Mouse (Mus musculus): ENCODE results near the gene Uckl1. TPM values are rescaled to one million over a fixed set of nuclear protein-coding genes. Genes with fewer than 3 reads are reported as not detected.

Gene Uckl1
- polyA plus RNA-seq, 1 experiment from 2014 or later, result 76.0 TPM

DNA sequence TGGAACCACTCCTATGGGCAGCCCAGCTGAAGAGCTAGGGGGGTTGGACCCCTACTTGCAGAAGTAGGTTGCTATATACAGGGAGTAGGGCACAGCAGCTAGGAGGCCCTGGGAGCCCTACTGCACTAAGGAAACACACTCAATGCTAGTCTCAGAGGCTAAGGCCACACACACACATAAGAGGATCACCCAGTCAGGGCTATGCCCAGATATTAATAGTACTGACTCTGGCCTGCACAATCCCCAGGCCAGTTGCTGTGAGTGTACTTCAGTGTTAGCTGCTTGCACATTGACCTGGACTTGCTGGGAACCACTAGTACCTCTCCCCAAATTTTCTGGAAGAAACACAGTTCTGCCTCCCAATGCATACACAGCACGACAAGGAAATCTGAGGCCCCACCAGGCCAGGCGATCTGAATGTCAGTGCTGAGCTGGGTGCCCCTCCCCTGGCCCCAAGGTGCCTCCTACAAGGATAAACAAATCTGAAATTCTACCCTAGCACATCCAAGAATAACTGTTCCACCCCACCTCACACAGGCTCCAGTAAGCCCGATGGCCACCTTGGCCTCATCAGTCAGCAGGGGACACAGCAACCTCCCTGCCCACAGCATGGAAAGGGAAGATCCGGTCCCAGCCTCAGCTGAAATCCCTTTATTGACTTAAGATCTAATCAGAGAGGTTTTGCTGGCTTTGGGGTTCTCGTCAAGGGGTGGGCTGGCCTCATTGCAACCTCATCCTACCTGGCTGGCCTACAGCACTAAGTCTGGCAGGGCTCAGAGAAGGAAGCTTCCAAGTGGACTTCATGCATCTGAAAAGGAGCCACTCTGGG is 5.7 kb downstream of the Uckl1 start:
- Histone ChIP-seq H3K27ac (ENCODE audit: low read length) (no peak overlapping the region), H3K4me1 (ENCODE audit: control insufficient read depth, insufficient read depth, low read length) (peaks cover 14% of the 10 kb centered on the region), H3K4me3 (ENCODE audit: low read depth, low read length) (no peak overlapping the region), H3K4me2 (ENCODE audit: low read length) (no peak overlapping the region), H3K9me3 (replicated peaks; ENCODE audit: control insufficient read depth, low read length, poor library complexity, severe bottlenecking) (no peaks in the 10 kb centered on the region), H3K27me3 (ENCODE audit: control insufficient read depth, insufficient read depth, low read depth, low read length) (no peaks in the 10 kb centered on the region), H3K36me3 (ENCODE audit: control insufficient read depth, insufficient read depth, low read length) (peaks cover 6% of the 10 kb centered on the region), H3K9ac (ENCODE audit: low read depth, low read length) (no peak overlapping the region)
- 74% methylated on average over 5 of the region's 5 CpGs for WGBS
- no peak for ATAC-seq

GRCm38 (mm10) chr2:181577981-181578581 is 6.6 kb downstream of the Uckl1 start:
- H3K4me2 ChIP-seq (ENCODE audit: low read length), result no peak overlapping the region
- no peak overlapping the region for H3K4me3 ChIP-seq (ENCODE audit: low read depth, low read length)
- H3K9me3 ChIP-seq (replicated peaks; ENCODE audit: control insufficient read depth, low read length, poor library complexity, severe bottlenecking), result no peaks in the 10 kb centered on the region
- H3K9ac ChIP-seq (ENCODE audit: low read depth, low read length), result 0 out of 2 replicates have a peak overlapping the region, but pooled peaks have one; percentile 4
- H3K4me1 ChIP-seq (ENCODE audit: control insufficient read depth, insufficient read depth, low read length), result peaks cover 14% of the 10 kb centered on the region
- 84% methylated on average over 7 of the region's 7 CpGs for WGBS
- ATAC-seq, result no peak
- no peak overlapping the region for H3K27ac ChIP-seq (ENCODE audit: low read length)
- H3K27me3 ChIP-seq (ENCODE audit: control insufficient read depth, insufficient read depth, low read depth, low read length), result no peaks in the 10 kb centered on the region
- H3K36me3 ChIP-seq (ENCODE audit: control insufficient read depth, insufficient read depth, low read length), result peaks cover 2% of the 10 kb centered on the region; the same call in 1 of the 2 replicates

- Histone ChIP-seq H3K9me3 (replicated peaks; ENCODE audit: control insufficient read depth, low read length, poor library complexity, severe bottlenecking) (no peaks in the 10 kb centered on the region), H3K36me3 (ENCODE audit: control insufficient read depth, insufficient read depth, low read length) (peaks cover 5% of the 10 kb centered on the region), H3K4me2 (ENCODE audit: low read length) (no peak overlapping the region), H3K4me1 (ENCODE audit: control insufficient read depth, insufficient read depth, low read length) (peaks cover 12% of the 10 kb centered on the region), H3K27me3 (ENCODE audit: control insufficient read depth, insufficient read depth, low read depth, low read length) (no peaks in the 10 kb centered on the region), H3K9ac (ENCODE audit: low read depth, low read length) (no peak overlapping the region), H3K27ac (ENCODE audit: low read length) (no peak overlapping the region), H3K4me3 (ENCODE audit: low read depth, low read length) (no peak overlapping the region)
- WGBS, result 74% methylated on average over 2 of the region's 2 CpGs
- ATAC-seq, result no peak
These were observed 7.6 kb downstream of the Uckl1 start for GRCm38 (mm10) chr2:181577126-181577525.

- no peak overlapping the region for H3K4me2 ChIP-seq (ENCODE audit: low read length)
- ATAC-seq, result no peak
- H3K36me3 ChIP-seq (ENCODE audit: control insufficient read depth, insufficient read depth, low read length), result peaks cover 6% of the 10 kb centered on the region
- WGBS, result 92% methylated on average over 2 of the region's 2 CpGs
- H3K4me3 ChIP-seq (ENCODE audit: low read depth, low read length), result no peak overlapping the region
- H3K9ac ChIP-seq (ENCODE audit: low read depth, low read length), result no peak overlapping the region
- no peaks in the 10 kb centered on the region for H3K9me3 ChIP-seq (replicated peaks; ENCODE audit: control insufficient read depth, low read length, poor library complexity, severe bottlenecking)
- H3K27ac ChIP-seq (ENCODE audit: low read length), result no peak overlapping the region
- peaks cover 10% of the 10 kb centered on the region for H3K4me1 ChIP-seq (ENCODE audit: control insufficient read depth, insufficient read depth, low read length)
- no peaks in the 10 kb centered on the region for H3K27me3 ChIP-seq (ENCODE audit: control insufficient read depth, insufficient read depth, low read depth, low read length)
These were observed 8.1 kb downstream of the Uckl1 start for GRCm38 (mm10) chr2:181576613-181577012.

- no peak for ATAC-seq
- Histone ChIP-seq H3K27me3 (ENCODE audit: control insufficient read depth, insufficient read depth, low read depth, low read length) (no peaks in the 10 kb centered on the region), H3K36me3 (ENCODE audit: control insufficient read depth, insufficient read depth, low read length) (peaks cover 6% of the 10 kb centered on the region), H3K9ac (ENCODE audit: low read depth, low read length) (no peak overlapping the region), H3K9me3 (replicated peaks; ENCODE audit: control insufficient read depth, low read length, poor library complexity, severe bottlenecking) (no peaks in the 10 kb centered on the region), H3K4me3 (ENCODE audit: low read depth, low read length) (no peak overlapping the region), H3K4me2 (ENCODE audit: low read length) (no peak overlapping the region), H3K4me1 (ENCODE audit: control insufficient read depth, insufficient read depth, low read length) (peaks cover under 1% of the 10 kb centered on the region), H3K27ac (ENCODE audit: low read length) (no peak overlapping the region)
- WGBS, result 94% methylated on average over 7 of the region's 7 CpGs
These were observed 9.7 kb downstream of the Uckl1 start for GRCm38 (mm10) chr2:181574921-181575545.

GRCm38 (mm10) chr2:181573961-181574360 is 10.7 kb downstream of the Uckl1 start:
- Histone ChIP-seq H3K4me1 (ENCODE audit: control insufficient read depth, insufficient read depth, low read length) (no peaks in the 10 kb centered on the region), H3K9ac (ENCODE audit: low read depth, low read length) (no peak overlapping the region), H3K4me2 (ENCODE audit: low read length) (no peak overlapping the region), H3K27ac (ENCODE audit: low read length) (no peak overlapping the region), H3K9me3 (replicated peaks; ENCODE audit: control insufficient read depth, low read length, poor library complexity, severe bottlenecking) (no peaks in the 10 kb centered on the region), H3K27me3 (ENCODE audit: control insufficient read depth, insufficient read depth, low read depth, low read length) (no peaks in the 10 kb centered on the region), H3K36me3 (ENCODE audit: control insufficient read depth, insufficient read depth, low read length) (peaks cover 6% of the 10 kb centered on the region), H3K4me3 (ENCODE audit: low read depth, low read length) (no peak overlapping the region)
- 93% methylated on average over 9 of the region's 9 CpGs for WGBS
- ATAC-seq, result no peak

GRCm38 (mm10) chr2:181572921-181573920 is 11.5 kb downstream of the Uckl1 start:
- H3K4me3 ChIP-seq (ENCODE audit: low read depth, low read length), result no peak overlapping the region
- H3K9me3 ChIP-seq (replicated peaks; ENCODE audit: control insufficient read depth, low read length, poor library complexity, severe bottlenecking), result no peaks in the 10 kb centered on the region
- WGBS, result 94% methylated on average over 15 of the region's 15 CpGs
- no peak for ATAC-seq
- H3K27ac ChIP-seq (ENCODE audit: low read length), result no peak overlapping the region
- no peaks in the 10 kb centered on the region for H3K27me3 ChIP-seq (ENCODE audit: control insufficient read depth, insufficient read depth, low read depth, low read length)
- H3K4me1 ChIP-seq (ENCODE audit: control insufficient read depth, insufficient read depth, low read length), result no peaks in the 10 kb centered on the region
- H3K4me2 ChIP-seq (ENCODE audit: low read length), result no peak overlapping the region
- H3K9ac ChIP-seq (ENCODE audit: low read depth, low read length), result no peak overlapping the region
- peaks cover 6% of the 10 kb centered on the region for H3K36me3 ChIP-seq (ENCODE audit: control insufficient read depth, insufficient read depth, low read length)

GRCm38 (mm10) chr2:181571941-181572670 is 12.6 kb downstream of the Uckl1 start:
- Histone ChIP-seq H3K4me1 (ENCODE audit: control insufficient read depth, insufficient read depth, low read length) (no peaks in the 10 kb centered on the region), H3K27me3 (ENCODE audit: control insufficient read depth, insufficient read depth, low read depth, low read length) (no peaks in the 10 kb centered on the region), H3K9ac (ENCODE audit: low read depth, low read length) (no peak overlapping the region), H3K27ac (ENCODE audit: low read length) (no peak overlapping the region), H3K4me2 (ENCODE audit: low read length) (no peak overlapping the region), H3K9me3 (replicated peaks; ENCODE audit: control insufficient read depth, low read length, poor library complexity, severe bottlenecking) (no peaks in the 10 kb centered on the region), H3K4me3 (ENCODE audit: low read depth, low read length) (no peak overlapping the region), H3K36me3 (ENCODE audit: control insufficient read depth, insufficient read depth, low read length) (peaks cover 6% of the 10 kb centered on the region)
- ATAC-seq, result no peak
- WGBS, result 91% methylated on average over 11 of the region's 11 CpGs

All from midbrain, embryonic 16.5 days (tissue).